Mouse (Mus musculus): ENCODE measurements around the gene Trpc1. TPM values are rescaled to one million over a fixed set of nuclear protein-coding genes. Genes with fewer than 3 reads are reported as not detected.

Trpc1 gene
- polyA plus RNA-seq, 1 experiment from 2014 or later, result 4.1 TPM

DNA sequence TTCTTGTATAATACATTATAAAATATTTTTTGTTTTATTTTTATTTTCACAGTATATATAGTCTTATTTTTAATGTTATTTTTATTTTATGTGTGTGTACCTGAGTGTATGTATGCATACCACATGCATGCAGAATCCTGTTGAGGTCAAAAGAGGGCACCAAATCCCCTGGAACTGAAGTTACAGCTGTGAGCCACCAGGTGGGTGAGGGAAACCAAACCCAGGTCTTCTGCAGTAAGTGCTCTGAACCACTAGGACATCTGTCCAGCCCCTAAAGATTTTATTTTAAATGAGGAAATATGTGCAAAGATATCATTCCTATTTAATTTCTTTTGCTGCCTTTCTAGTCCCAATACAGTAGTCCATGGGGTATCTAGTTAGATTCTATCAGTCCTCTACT, 41.2 kb downstream of the Trpc1 start:
- Histone ChIP-seq H3K4me1 (replicated peaks; ENCODE audit: control insufficient read depth, insufficient read depth, low read length) (no peaks in the 10 kb centered on the region), H3K9me3 (ENCODE audit: control insufficient read depth, low read length) (no peaks in the 10 kb centered on the region), H3K4me3 (ENCODE audit: low read depth, low read length) (no peak overlapping the region), H3K27me3 (ENCODE audit: control insufficient read depth, insufficient read depth, low read length) (no peaks in the 10 kb centered on the region), H3K9ac (ENCODE audit: low read depth, low read length) (no peak overlapping the region), H3K36me3 (ENCODE audit: control insufficient read depth, insufficient read depth, low read length) (no peaks in the 10 kb centered on the region), H3K27ac (ENCODE audit: low read depth, low read length) (no peak overlapping the region), H3K4me2 (replicated peaks; ENCODE audit: low read depth, low read length) (no peak overlapping the region)
- no peak for DNase-seq (ENCODE audit: low spot score)
- ATAC-seq (ENCODE audit: low FRiP score), result no peak

DNA sequence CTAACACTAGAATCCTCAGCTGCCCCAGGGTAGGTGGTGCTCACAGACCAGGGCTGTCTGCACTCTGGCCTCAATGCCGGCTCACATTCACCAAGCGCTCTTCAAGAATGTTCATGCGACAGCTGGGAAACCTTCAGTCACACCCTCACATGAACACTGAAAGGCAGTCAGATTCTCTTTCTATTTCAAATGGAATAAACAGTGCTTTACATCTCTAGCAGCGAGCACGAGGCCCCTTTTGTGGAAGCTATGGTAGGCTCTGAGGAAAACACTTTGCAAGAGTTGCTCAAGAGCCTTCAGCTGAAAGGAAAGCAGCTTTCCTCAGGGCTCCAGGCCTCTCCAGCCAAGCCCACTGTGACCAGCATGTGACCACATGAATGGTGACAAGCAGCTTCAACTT, 44.8 kb downstream of the Trpc1 start:
- no peak for DNase-seq (ENCODE audit: low spot score)
- WGBS, result 91% methylated on average over 5 of the region's 5 CpGs
- H3K9ac ChIP-seq (ENCODE audit: low read depth, low read length), result no peak overlapping the region
- H3K27me3 ChIP-seq (ENCODE audit: control insufficient read depth, insufficient read depth, low read length), result no peaks in the 10 kb centered on the region
- H3K4me3 ChIP-seq (ENCODE audit: low read depth, low read length), result no peak overlapping the region
- H3K27ac ChIP-seq (ENCODE audit: low read depth, low read length), result no peak overlapping the region
- H3K36me3 ChIP-seq (ENCODE audit: control insufficient read depth, insufficient read depth, low read length), result no peaks in the 10 kb centered on the region
- H3K4me1 ChIP-seq (replicated peaks; ENCODE audit: control insufficient read depth, insufficient read depth, low read length), result no peaks in the 10 kb centered on the region
- no peak overlapping the region for H3K4me2 ChIP-seq (replicated peaks; ENCODE audit: low read depth, low read length)
- H3K9me3 ChIP-seq (ENCODE audit: control insufficient read depth, low read length), result no peaks in the 10 kb centered on the region
- no peak for ATAC-seq (ENCODE audit: low FRiP score)

DNA sequence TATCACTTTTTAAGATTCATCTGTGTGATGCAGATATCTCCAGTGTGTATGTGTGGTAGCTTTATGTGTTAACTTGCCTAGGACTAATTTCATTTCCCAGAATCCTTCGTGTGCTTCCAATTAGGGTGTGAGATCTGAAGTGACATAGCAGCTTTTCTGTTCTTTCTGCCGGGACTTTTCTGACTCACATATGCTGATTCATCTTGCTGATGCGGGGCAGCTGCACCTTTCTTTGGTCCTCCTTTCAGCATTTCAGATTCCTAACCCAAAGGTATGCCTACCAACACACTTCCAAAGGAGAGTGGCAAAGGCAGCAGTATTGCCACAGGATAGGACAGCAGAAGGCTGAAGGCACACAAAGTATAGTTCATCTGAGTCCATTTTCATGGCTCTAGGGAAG, 46.1 kb downstream of the Trpc1 start:
- 84% methylated on average over 3 of the region's 3 CpGs for WGBS
- Histone ChIP-seq H3K9me3 (ENCODE audit: control insufficient read depth, low read length) (no peaks in the 10 kb centered on the region), H3K27ac (ENCODE audit: low read depth, low read length) (no peak overlapping the region), H3K36me3 (ENCODE audit: control insufficient read depth, insufficient read depth, low read length) (no peaks in the 10 kb centered on the region), H3K4me1 (replicated peaks; ENCODE audit: control insufficient read depth, insufficient read depth, low read length) (no peaks in the 10 kb centered on the region), H3K9ac (ENCODE audit: low read depth, low read length) (no peak overlapping the region), H3K4me2 (replicated peaks; ENCODE audit: low read depth, low read length) (no peak overlapping the region), H3K27me3 (ENCODE audit: control insufficient read depth, insufficient read depth, low read length) (no peaks in the 10 kb centered on the region), H3K4me3 (ENCODE audit: low read depth, low read length) (no peak overlapping the region)
- no peak for ATAC-seq (ENCODE audit: low FRiP score)
- DNase-seq (ENCODE audit: low spot score), result no peak

DNA sequence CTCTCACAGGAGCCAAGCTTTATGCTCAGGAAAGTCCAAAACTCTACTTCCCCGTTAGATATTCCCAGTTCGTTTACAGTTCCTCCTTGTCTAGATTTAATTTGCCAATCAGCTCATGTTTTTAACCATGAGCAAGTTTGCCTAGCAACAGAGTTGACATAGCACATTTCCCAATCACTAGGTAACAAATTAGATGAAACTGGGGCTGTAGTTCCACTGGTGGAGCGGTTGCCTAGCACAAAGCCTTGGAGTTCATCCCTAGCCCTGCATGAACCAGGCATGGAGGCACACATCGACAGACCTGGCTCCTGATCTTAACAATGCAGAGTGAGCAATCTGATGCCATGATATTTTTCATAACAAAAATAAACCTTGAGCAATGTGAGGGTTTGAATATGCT, 50.9 kb downstream of the Trpc1 start:
- H3K27me3 ChIP-seq (ENCODE audit: control insufficient read depth, insufficient read depth, low read length), result no peaks in the 10 kb centered on the region
- no peaks in the 10 kb centered on the region for H3K36me3 ChIP-seq (ENCODE audit: control insufficient read depth, insufficient read depth, low read length)
- H3K9me3 ChIP-seq (ENCODE audit: control insufficient read depth, low read length), result no peaks in the 10 kb centered on the region
- DNase-seq (ENCODE audit: low spot score) (no peak), ATAC-seq (ENCODE audit: low FRiP score) (no peak)
- no peaks in the 10 kb centered on the region for H3K4me1 ChIP-seq (replicated peaks; ENCODE audit: control insufficient read depth, insufficient read depth, low read length)
- 76% methylated on average over 4 of the region's 4 CpGs for WGBS
- H3K9ac ChIP-seq (ENCODE audit: low read depth, low read length), result no peak overlapping the region
- H3K4me3 ChIP-seq (ENCODE audit: low read depth, low read length), result no peak overlapping the region
- no peak overlapping the region for H3K27ac ChIP-seq (ENCODE audit: low read depth, low read length)
- no peak overlapping the region for H3K4me2 ChIP-seq (replicated peaks; ENCODE audit: low read depth, low read length)

DNA sequence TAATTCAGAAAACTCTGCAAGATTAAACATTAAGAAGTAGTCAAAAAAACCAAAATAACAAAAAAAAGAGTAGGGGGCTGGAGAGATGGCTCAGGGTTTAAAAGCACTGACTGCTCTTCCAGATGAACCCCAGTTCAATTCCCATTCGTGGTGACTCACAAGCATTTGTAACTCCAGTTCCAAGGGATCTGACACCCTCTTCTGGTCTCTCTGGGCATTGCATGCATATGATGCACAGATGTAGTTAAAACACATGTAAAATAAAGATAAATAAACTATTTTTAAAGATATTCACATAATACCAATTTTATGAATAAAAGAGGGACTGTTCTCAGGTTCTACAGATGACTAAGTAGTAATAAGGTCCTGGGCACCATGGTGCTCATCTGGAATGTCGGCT, 52.4 kb downstream of the Trpc1 start:
- Histone ChIP-seq H3K36me3 (ENCODE audit: control insufficient read depth, insufficient read depth, low read length) (no peaks in the 10 kb centered on the region), H3K4me2 (replicated peaks; ENCODE audit: low read depth, low read length) (no peak overlapping the region), H3K27me3 (ENCODE audit: control insufficient read depth, insufficient read depth, low read length) (no peaks in the 10 kb centered on the region), H3K27ac (ENCODE audit: low read depth, low read length) (no peak overlapping the region), H3K4me1 (replicated peaks; ENCODE audit: control insufficient read depth, insufficient read depth, low read length) (no peaks in the 10 kb centered on the region), H3K9me3 (ENCODE audit: control insufficient read depth, low read length) (no peaks in the 10 kb centered on the region), H3K4me3 (ENCODE audit: low read depth, low read length) (no peak overlapping the region), H3K9ac (ENCODE audit: low read depth, low read length) (no peak overlapping the region)
- ATAC-seq (ENCODE audit: low FRiP score) (no peak), DNase-seq (ENCODE audit: low spot score) (peak; percentile 54)
- 57% methylated on average over 2 of the region's 2 CpGs for WGBS

DNA sequence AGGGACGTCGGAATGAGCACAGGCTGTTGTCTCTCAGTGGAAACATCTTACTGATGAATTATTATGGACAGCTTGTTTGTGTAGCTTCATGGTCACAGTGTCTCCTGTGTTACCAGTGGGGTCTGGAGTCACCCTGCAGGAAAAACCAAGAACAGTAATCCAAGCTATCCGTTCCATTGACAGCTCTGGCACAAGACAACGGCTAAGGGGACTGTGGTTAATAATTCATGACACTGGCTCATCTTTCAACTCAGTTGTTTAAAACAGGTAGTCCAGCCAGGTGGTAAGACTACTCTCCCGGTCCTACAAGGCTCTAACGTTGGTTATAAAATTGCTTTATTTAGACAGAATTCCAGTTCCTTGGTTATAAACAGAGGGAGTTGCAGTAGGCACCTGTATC, 53.6 kb downstream of the Trpc1 start:
- Histone ChIP-seq H3K27ac (ENCODE audit: low read depth, low read length) (no peak overlapping the region), H3K4me2 (replicated peaks; ENCODE audit: low read depth, low read length) (no peak overlapping the region), H3K9ac (ENCODE audit: low read depth, low read length) (no peak overlapping the region), H3K4me3 (ENCODE audit: low read depth, low read length) (no peak overlapping the region), H3K9me3 (ENCODE audit: control insufficient read depth, low read length) (no peaks in the 10 kb centered on the region), H3K27me3 (ENCODE audit: control insufficient read depth, insufficient read depth, low read length) (no peaks in the 10 kb centered on the region), H3K36me3 (ENCODE audit: control insufficient read depth, insufficient read depth, low read length) (no peaks in the 10 kb centered on the region), H3K4me1 (replicated peaks; ENCODE audit: control insufficient read depth, insufficient read depth, low read length) (no peaks in the 10 kb centered on the region)
- DNase-seq (ENCODE audit: low spot score) (no peak), ATAC-seq (ENCODE audit: low FRiP score) (no peak)
- 83% methylated on average over 6 of the region's 6 CpGs for WGBS

DNA sequence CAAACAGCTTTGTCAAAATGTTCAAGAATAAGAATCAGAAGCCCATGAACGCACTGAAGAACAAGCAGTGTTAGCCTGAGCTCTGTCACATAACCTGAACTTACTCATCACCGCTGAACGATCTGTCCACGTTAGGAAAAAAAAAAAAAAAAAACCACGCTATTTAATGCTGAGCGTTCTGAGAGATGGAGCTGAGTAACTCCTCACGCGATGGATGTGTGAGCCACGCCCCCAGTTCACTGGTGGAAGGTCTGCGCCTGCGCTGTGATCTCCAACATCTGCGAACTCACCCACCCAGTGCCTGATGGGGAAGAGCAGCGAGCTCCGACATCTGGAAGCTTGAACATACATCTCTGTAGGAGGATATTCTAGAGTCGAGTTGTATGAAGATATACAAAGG, 55.2 kb downstream of the Trpc1 start:
- H3K4me1 ChIP-seq (replicated peaks; ENCODE audit: control insufficient read depth, insufficient read depth, low read length), result no peaks in the 10 kb centered on the region
- no peaks in the 10 kb centered on the region for H3K36me3 ChIP-seq (ENCODE audit: control insufficient read depth, insufficient read depth, low read length)
- H3K27ac ChIP-seq (ENCODE audit: low read depth, low read length), result no peak overlapping the region
- H3K4me2 ChIP-seq (replicated peaks; ENCODE audit: low read depth, low read length), result no peak overlapping the region
- no peaks in the 10 kb centered on the region for H3K9me3 ChIP-seq (ENCODE audit: control insufficient read depth, low read length)
- ATAC-seq (ENCODE audit: low FRiP score) (no peak), DNase-seq (ENCODE audit: low spot score) (no peak)
- no peak overlapping the region for H3K4me3 ChIP-seq (ENCODE audit: low read depth, low read length)
- WGBS, result 92% methylated on average over 15 of the region's 15 CpGs
- no peaks in the 10 kb centered on the region for H3K27me3 ChIP-seq (ENCODE audit: control insufficient read depth, insufficient read depth, low read length)
- H3K9ac ChIP-seq (ENCODE audit: low read depth, low read length), result no peak overlapping the region

DNA sequence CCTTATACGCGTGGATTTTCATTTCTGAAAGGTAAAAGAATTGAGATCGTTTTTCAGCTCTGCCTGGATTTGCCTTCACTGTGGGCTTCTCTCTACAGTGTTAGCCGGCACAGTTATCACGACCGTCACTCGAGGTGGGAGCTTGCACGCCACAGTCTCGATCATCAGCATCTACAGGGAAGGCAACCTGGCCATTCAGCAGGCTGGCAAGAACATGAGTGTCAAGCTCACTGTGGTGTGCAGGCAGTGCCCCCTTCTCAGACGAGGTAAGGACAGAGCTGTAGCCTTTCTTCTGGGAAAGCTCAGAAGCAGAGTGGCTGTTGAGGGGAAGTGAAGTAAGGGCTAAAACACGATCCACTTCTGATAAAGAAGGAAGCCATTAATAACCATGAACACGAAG, 55.6 kb downstream of the Trpc1 start:
- H3K4me2 ChIP-seq (replicated peaks; ENCODE audit: low read depth, low read length), result no peak overlapping the region
- H3K27me3 ChIP-seq (ENCODE audit: control insufficient read depth, insufficient read depth, low read length), result no peaks in the 10 kb centered on the region
- H3K9ac ChIP-seq (ENCODE audit: low read depth, low read length), result no peak overlapping the region

DNA sequence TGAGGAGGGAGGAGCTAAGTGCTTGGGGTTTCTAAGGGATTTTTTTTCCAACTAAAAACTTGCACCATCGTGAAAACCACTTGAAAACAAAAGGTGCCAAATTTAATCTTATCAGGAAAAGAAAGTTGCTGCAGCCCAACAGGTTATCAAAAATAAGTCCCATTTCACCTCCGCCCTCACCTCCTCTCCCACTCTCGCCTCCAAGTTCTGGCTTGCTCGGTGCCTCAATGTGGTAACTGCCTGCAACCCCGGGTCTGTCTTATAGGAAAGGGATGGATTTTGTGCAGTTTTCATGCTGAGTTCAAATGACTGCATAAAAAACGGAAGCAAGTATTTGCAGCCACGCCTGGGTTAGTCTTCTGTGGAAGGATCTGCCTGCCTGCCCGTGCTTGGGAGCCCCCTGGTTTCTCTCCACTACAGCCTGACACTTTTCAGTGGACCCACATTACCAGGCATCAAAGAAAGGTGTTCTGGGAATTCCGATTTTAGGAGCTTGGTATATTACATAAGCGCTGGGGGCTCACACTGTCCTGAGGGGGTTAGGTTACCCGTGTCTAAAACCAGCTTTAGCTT, 56.6 kb downstream of the Trpc1 start:
- 87% methylated on average over 11 of the region's 11 CpGs for WGBS
- no peaks in the 10 kb centered on the region for H3K27me3 ChIP-seq (ENCODE audit: control insufficient read depth, insufficient read depth, low read length)
- no peaks in the 10 kb centered on the region for H3K4me1 ChIP-seq (replicated peaks; ENCODE audit: control insufficient read depth, insufficient read depth, low read length)
- H3K36me3 ChIP-seq (ENCODE audit: control insufficient read depth, insufficient read depth, low read length), result no peaks in the 10 kb centered on the region
- DNase-seq (ENCODE audit: low spot score), result no peak
- H3K27ac ChIP-seq (ENCODE audit: low read depth, low read length), result no peak overlapping the region
- H3K4me3 ChIP-seq (ENCODE audit: low read depth, low read length), result no peak overlapping the region
- no peak for ATAC-seq (ENCODE audit: low FRiP score)
- no peaks in the 10 kb centered on the region for H3K9me3 ChIP-seq (ENCODE audit: control insufficient read depth, low read length)
- no peak overlapping the region for H3K9ac ChIP-seq (ENCODE audit: low read depth, low read length)
- no peak overlapping the region for H3K4me2 ChIP-seq (replicated peaks; ENCODE audit: low read depth, low read length)

More for the DNA sequence above, 55.6 kb downstream of the Trpc1 start:
- DNase-seq (ENCODE audit: low spot score) (no peak), ATAC-seq (ENCODE audit: low FRiP score) (no peak)
- Histone ChIP-seq H3K36me3 (ENCODE audit: control insufficient read depth, insufficient read depth, low read length) (no peaks in the 10 kb centered on the region), H3K4me3 (ENCODE audit: low read depth, low read length) (no peak overlapping the region), H3K27ac (ENCODE audit: low read depth, low read length) (no peak overlapping the region), H3K4me1 (replicated peaks; ENCODE audit: control insufficient read depth, insufficient read depth, low read length) (no peaks in the 10 kb centered on the region), H3K9me3 (ENCODE audit: control insufficient read depth, low read length) (no peaks in the 10 kb centered on the region)
- 88% methylated on average over 12 of the region's 12 CpGs for whole genome bisulfite sequencing
